Mouse (Mus musculus): Measurements from ENCODE around the gene Gstm3.

GRCm38 (mm10) chr3:107935268-107935667 lies 33.8 kb downstream of the Gstm3 start:
- no peak for TF ChIP-seq POLR2A (IDR thresholded peaks at IDR 0.05; ENCODE audit: insufficient read length, low read depth)
- no peak for TF ChIP-seq TCF12 (IDR thresholded peaks at IDR 0.05; ENCODE audit: insufficient read depth, poor library complexity, severe bottlenecking)
- TF ChIP-seq TCF3 (IDR thresholded peaks at IDR 0.05; ENCODE audit: insufficient read length, low read depth), result no peak
- no peak for TF ChIP-seq MYOD1 (IDR thresholded peaks at IDR 0.05; ENCODE audit: control insufficient read depth in 1 of 3, insufficient read length in 2 of 3, low read depth in 2 of 3)
- TF ChIP-seq POLR2AphosphoS2 (IDR thresholded peaks at IDR 0.05; ENCODE audit: insufficient read length, low read depth), result no peak
- TF ChIP-seq MAX (IDR thresholded peaks at IDR 0.05; ENCODE audit: low read depth), result no peak
- no peak for TF ChIP-seq MYOG (IDR thresholded peaks at IDR 0.05; ENCODE audit: control insufficient read depth in 1 of 3, insufficient read depth in 1 of 3, insufficient read length in 2 of 3, low read depth in 2 of 3)

Measured in myocyte (in vitro differentiated cells).